In the genomic region with DNA sequence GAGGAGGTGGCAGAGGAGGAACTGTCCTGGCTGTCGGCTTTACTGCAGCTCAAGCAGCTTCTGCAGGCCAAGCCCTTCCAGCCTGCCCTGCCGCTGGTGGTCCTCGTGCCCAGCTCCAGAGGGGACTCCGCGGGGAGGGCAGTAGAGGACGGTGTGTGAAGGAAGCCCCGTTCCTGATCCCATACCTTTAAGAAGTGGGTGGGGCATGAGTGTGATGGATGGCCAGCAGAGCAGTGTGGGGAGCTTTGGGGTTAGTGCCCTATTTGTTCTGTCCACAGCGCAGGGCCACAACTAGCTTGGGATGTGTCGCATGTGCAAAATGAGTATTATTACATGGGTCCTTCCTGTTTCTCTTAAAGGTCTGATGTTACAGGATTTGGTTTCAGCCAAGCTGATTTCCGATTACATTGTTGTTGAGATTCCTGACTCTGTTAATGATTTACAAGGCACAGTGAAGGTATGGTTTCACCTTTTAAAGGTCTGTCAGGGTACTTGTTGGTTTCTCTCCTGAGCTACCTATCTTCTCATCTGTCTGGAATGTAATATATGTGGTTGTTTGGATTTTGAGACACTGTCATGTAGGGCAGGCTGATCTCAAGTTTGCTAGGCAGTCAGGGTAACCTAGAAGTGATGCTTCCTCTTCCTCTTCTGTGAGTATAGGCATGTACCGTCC, we compare ENCODE assay signal across 31 mouse cellular contexts. TPM values are rescaled to one million over a fixed set of nuclear protein-coding genes. Genes with fewer than 3 reads are reported as not detected.
A peak's percentile ranks its signal among the peaks of the same experiment; 100 is the strongest.
DNase-seq lines count a peak whose midpoint lies in the region; ATAC-seq lines count a peak whose summit lies in the region.
"Had no signal": no experiment of that assay in that cellular context is flagged by ENCODE, and none has a peak within 500 bp of the region (broad histone marks: within the 10 kb centered on the region; RNA-seq: fewer than 3 reads in every experiment).

No protein-coding gene starts in this region.

- H3K27me3 ChIP-seq in kidney, embryonic 15.5 days, result no peaks in the 10 kb centered on the region
- H3K27me3 ChIP-seq in intestine, embryonic 14.5 days (replicated peaks; ENCODE audit: control insufficient read depth, insufficient read depth, low read length), result no peaks in the 10 kb centered on the region
- H3K27me3 ChIP-seq in liver, embryonic 15.5 days, result no peaks in the 10 kb centered on the region
- no peaks in the 10 kb centered on the region for H3K27me3 ChIP-seq in stomach, embryonic 14.5 days (ENCODE audit: control insufficient read depth, insufficient read depth, low read length)
- H3K27me3 ChIP-seq in kidney, embryonic 16.5 days (ENCODE audit: insufficient read depth, low read length), result no peaks in the 10 kb centered on the region
- H3K27me3 ChIP-seq: embryonic facial prominence, embryonic 13.5 days; heart, embryonic 13.5 days; limb, embryonic 13.5 days had no signal

- DNase-seq in kidney, postnatal 10 days, result no peak
- DNase-seq in intestine, embryonic 14.5 days (ENCODE audit: low spot score), result no peak
- DNase-seq in embryo, embryonic 9.5 days (ENCODE audit: extremely low spot score), result no peak
- DNase-seq in kidney, adult 18-20 months, result no peak
- DNase-seq: adrenal gland, postnatal 25 days; cerebellum, adult 11-12 months; cerebellum, adult 9-11 months; embryo, embryonic 11 days; heart, postnatal 10 days; kidney, adult 2 months; kidney, postnatal 25 days; lung, adult 18-20 months; lung, postnatal 4 days; right cerebral cortex, adult 18-20 months; spleen, adult 18-20 months had no signal

- no peak overlapping the region for H3K4me2 ChIP-seq in kidney, embryonic 15.5 days
- no peak overlapping the region for H3K4me2 ChIP-seq in intestine, embryonic 14.5 days (ENCODE audit: low read length)
- no peak overlapping the region for H3K4me2 ChIP-seq in liver, embryonic 15.5 days
- H3K4me2 ChIP-seq in stomach, embryonic 14.5 days (replicated peaks; ENCODE audit: low read depth, low read length), result no peak overlapping the region
- H3K4me2 ChIP-seq in kidney, embryonic 16.5 days (replicated peaks; ENCODE audit: low read depth, low read length), result no peak overlapping the region
- H3K4me2 ChIP-seq: embryonic facial prominence, embryonic 13.5 days; heart, embryonic 13.5 days; limb, embryonic 13.5 days had no signal

- no peaks in the 10 kb centered on the region for H3K9me3 ChIP-seq in kidney, embryonic 15.5 days (replicated peaks)
- H3K9me3 ChIP-seq in intestine, embryonic 14.5 days (ENCODE audit: control insufficient read depth, low read length), result no peaks in the 10 kb centered on the region
- H3K9me3 ChIP-seq in liver, embryonic 15.5 days (replicated peaks), result no peaks in the 10 kb centered on the region
- H3K9me3 ChIP-seq in stomach, embryonic 14.5 days (ENCODE audit: control insufficient read depth, low read depth, low read length), result no peaks in the 10 kb centered on the region
- H3K9me3 ChIP-seq in kidney, embryonic 16.5 days (ENCODE audit: low read length), result no peaks in the 10 kb centered on the region
- H3K9me3 ChIP-seq: embryonic facial prominence, embryonic 13.5 days; G1E; heart, embryonic 13.5 days; limb, embryonic 13.5 days had no signal

- peaks cover 94% of the 10 kb centered on the region for H3K36me3 ChIP-seq in kidney, embryonic 15.5 days
- peaks cover 89% of the 10 kb centered on the region for H3K36me3 ChIP-seq in intestine, embryonic 14.5 days (ENCODE audit: control insufficient read depth, insufficient read depth, low read length)
- H3K36me3 ChIP-seq in liver, embryonic 15.5 days (replicated peaks), result peaks cover 86% of the 10 kb centered on the region
- peaks cover 76% of the 10 kb centered on the region for H3K36me3 ChIP-seq in stomach, embryonic 14.5 days (ENCODE audit: control insufficient read depth, insufficient read depth, low read length)
- peaks cover 68% of the 10 kb centered on the region for H3K36me3 ChIP-seq in kidney, embryonic 16.5 days (ENCODE audit: insufficient read depth, low read length)

- no peak overlapping the region for H3K4me3 ChIP-seq in kidney, embryonic 15.5 days (replicated peaks)
- H3K4me3 ChIP-seq in intestine, embryonic 14.5 days (ENCODE audit: low read depth, low read length), result no peak overlapping the region
- H3K4me3 ChIP-seq in liver, embryonic 15.5 days (replicated peaks), result no peak overlapping the region
- H3K4me3 ChIP-seq in stomach, embryonic 14.5 days (ENCODE audit: low read depth, low read length), result no peak overlapping the region
- H3K4me3 ChIP-seq in kidney, embryonic 16.5 days (ENCODE audit: low read length), result no peak overlapping the region
- H3K4me3 ChIP-seq: embryonic facial prominence, embryonic 13.5 days; heart, embryonic 13.5 days; layer of hippocampus, adult 2 months; left cerebral cortex, adult 2 months; limb, embryonic 13.5 days had no signal

- WGBS in kidney, embryonic 15.5 days, result 77% methylated on average over 11 of the region's 11 CpGs
- WGBS in intestine, embryonic 14.5 days, result 77% methylated on average over 11 of the region's 11 CpGs
- WGBS in liver, embryonic 15.5 days (ENCODE audit: insufficient replicate concordance), result 74% methylated on average over 11 of the region's 11 CpGs
- 66% methylated on average over 11 of the region's 11 CpGs for WGBS in stomach, embryonic 14.5 days
- 74% methylated on average over 11 of the region's 11 CpGs for whole genome bisulfite sequencing in kidney, embryonic 16.5 days

- ATAC-seq in kidney, embryonic 15.5 days (replicated peaks; ENCODE audit: low FRiP score), result no peak
- ATAC-seq in intestine, embryonic 14.5 days (replicated peaks; ENCODE audit: low FRiP score, low TSS enrichment, low read depth), result 0 out of 2 replicates have a peak, but pooled peaks have one; percentile 60
- peak; percentile 22; the same call in 1 of the 2 replicates for ATAC-seq in liver, embryonic 15.5 days (ENCODE audit: insufficient read depth)
- ATAC-seq in stomach, embryonic 14.5 days (ENCODE audit: insufficient number of reproducible peaks, insufficient read depth, low FRiP score, low read depth), result 0 out of 2 replicates have a peak, but pooled peaks have one; percentile 28
- ATAC-seq in kidney, embryonic 16.5 days (ENCODE audit: low FRiP score, low TSS enrichment), result no peak
- ATAC-seq: forebrain, embryonic 16.5 days; hindbrain, embryonic 16.5 days; lung, postnatal 0 days; midbrain, embryonic 16.5 days had no signal

- H3K9ac ChIP-seq in kidney, embryonic 15.5 days, result no peak overlapping the region
- no peak overlapping the region for H3K9ac ChIP-seq in intestine, embryonic 14.5 days (ENCODE audit: low read length)
- H3K9ac ChIP-seq in liver, embryonic 15.5 days, result no peak overlapping the region
- no peak overlapping the region for H3K9ac ChIP-seq in stomach, embryonic 14.5 days (replicated peaks; ENCODE audit: low read depth, low read length)
- H3K9ac ChIP-seq in kidney, embryonic 16.5 days (replicated peaks; ENCODE audit: low read length), result no peak overlapping the region
- H3K9ac ChIP-seq: embryonic facial prominence, embryonic 13.5 days; heart, embryonic 13.5 days; limb, embryonic 13.5 days had no signal

- no peaks in the 10 kb centered on the region for H3K4me1 ChIP-seq in kidney, embryonic 15.5 days
- no peaks in the 10 kb centered on the region for H3K4me1 ChIP-seq in intestine, embryonic 14.5 days (replicated peaks; ENCODE audit: control insufficient read depth, insufficient read depth, low read length)
- peaks cover 3% of the 10 kb centered on the region; the same call in 1 of the 2 replicates for H3K4me1 ChIP-seq in liver, embryonic 15.5 days (replicated peaks)
- no peaks in the 10 kb centered on the region for H3K4me1 ChIP-seq in stomach, embryonic 14.5 days (ENCODE audit: control insufficient read depth, insufficient read depth, low read length)
- H3K4me1 ChIP-seq in kidney, embryonic 16.5 days (ENCODE audit: insufficient read depth, low read length), result no peaks in the 10 kb centered on the region
- H3K4me1 ChIP-seq: embryonic facial prominence, embryonic 13.5 days; heart, embryonic 13.5 days; limb, embryonic 13.5 days had no signal

- peak overlapping the region; percentile 10; the same call in 1 of the 2 replicates for H3K27ac ChIP-seq in kidney, embryonic 15.5 days
- no peak overlapping the region for H3K27ac ChIP-seq in intestine, embryonic 14.5 days (ENCODE audit: low read depth)
- H3K27ac ChIP-seq in liver, embryonic 15.5 days (replicated peaks), result no peak overlapping the region
- H3K27ac ChIP-seq in stomach, embryonic 14.5 days (ENCODE audit: low read length), result no peak overlapping the region
- no peak overlapping the region for H3K27ac ChIP-seq in kidney, embryonic 16.5 days (ENCODE audit: low read length)
- H3K27ac ChIP-seq: embryonic facial prominence, embryonic 13.5 days; heart, embryonic 13.5 days; layer of hippocampus, adult 2 months; left cerebral cortex, adult 2 months; limb, embryonic 13.5 days had no signal

RNA-seq across cellular contexts. Expression of a gene that starts 27.0 kb away (rescaled TPM):
- polyA plus RNA-seq in kidney, embryonic 15.5 days (2015; fragmentation: Nextera tagmentation; extraction: Ambion mirVana), result 19.0 and 27.4 TPM in 2 replicates
- 56.3 and 62.4 TPM in 2 replicates for polyA plus RNA-seq in intestine, embryonic 14.5 days (2014; fragmentation: Nextera tagmentation; extraction: Ambion mirVana)
- polyA plus RNA-seq in liver, embryonic 15.5 days (2015; fragmentation: Nextera tagmentation; extraction: Ambion mirVana), result 68.0 and 71.8 TPM in 2 replicates
- polyA plus RNA-seq in stomach, embryonic 14.5 days (2014; fragmentation: Nextera tagmentation; extraction: Ambion mirVana), result 35.0 and 41.4 TPM in 2 replicates
- 23.4 and 26.0 TPM in 2 replicates for polyA plus RNA-seq in kidney, embryonic 16.5 days (2015; fragmentation: Nextera tagmentation; extraction: Ambion mirVana)

RNA-seq across cellular contexts. Expression of a gene that starts 35.5 kb away (rescaled TPM):
- 7.5 and 7.8 TPM in 2 replicates for polyA plus RNA-seq in kidney, embryonic 15.5 days (2015; fragmentation: Nextera tagmentation; extraction: Ambion mirVana)
- polyA plus RNA-seq in intestine, embryonic 14.5 days (2014; fragmentation: Nextera tagmentation; extraction: Ambion mirVana), result 4.7 and 5.4 TPM in 2 replicates
- polyA plus RNA-seq in liver, embryonic 15.5 days (2015; fragmentation: Nextera tagmentation; extraction: Ambion mirVana), result 2.6 and 2.7 TPM in 2 replicates
- polyA plus RNA-seq in stomach, embryonic 14.5 days (2014; fragmentation: Nextera tagmentation; extraction: Ambion mirVana), result 5.6 and 5.8 TPM in 2 replicates
- polyA plus RNA-seq in kidney, embryonic 16.5 days (2015; fragmentation: Nextera tagmentation; extraction: Ambion mirVana), result 7.5 and 7.6 TPM in 2 replicates

RNA-seq across cellular contexts. Expression of a gene that starts 35.7 kb away (rescaled TPM):
- polyA plus RNA-seq in kidney, embryonic 15.5 days (2015; fragmentation: Nextera tagmentation; extraction: Ambion mirVana), result 50.9 and 52.1 TPM in 2 replicates
- 56.2 and 67.8 TPM in 2 replicates for polyA plus RNA-seq in intestine, embryonic 14.5 days (2014; fragmentation: Nextera tagmentation; extraction: Ambion mirVana)
- polyA plus RNA-seq in liver, embryonic 15.5 days (2015; fragmentation: Nextera tagmentation; extraction: Ambion mirVana), result 18.0 and 18.5 TPM in 2 replicates
- 64.6 and 68.5 TPM in 2 replicates for polyA plus RNA-seq in stomach, embryonic 14.5 days (2014; fragmentation: Nextera tagmentation; extraction: Ambion mirVana)
- 50.2 and 61.3 TPM in 2 replicates for polyA plus RNA-seq in kidney, embryonic 16.5 days (2015; fragmentation: Nextera tagmentation; extraction: Ambion mirVana)

RNA-seq across cellular contexts. Expression of a gene that starts 55.5 kb away (rescaled TPM):
- not detected in 2 replicates for polyA plus RNA-seq in kidney, embryonic 15.5 days (2015; fragmentation: Nextera tagmentation; extraction: Ambion mirVana)
- polyA plus RNA-seq in intestine, embryonic 14.5 days (2014; fragmentation: Nextera tagmentation; extraction: Ambion mirVana), result not detected in 2 replicates
- not detected in 2 replicates for polyA plus RNA-seq in liver, embryonic 15.5 days (2015; fragmentation: Nextera tagmentation; extraction: Ambion mirVana)
- polyA plus RNA-seq in stomach, embryonic 14.5 days (2014; fragmentation: Nextera tagmentation; extraction: Ambion mirVana), result not detected in 2 replicates
- polyA plus RNA-seq in kidney, embryonic 16.5 days (2015; fragmentation: Nextera tagmentation; extraction: Ambion mirVana), result not detected in 2 replicates
- polyA plus RNA-seq: embryonic facial prominence, embryonic 13.5 days; forebrain, embryonic 11.5 days; forebrain, embryonic 16.5 days; G1E; heart, embryonic 13.5 days; hindbrain, embryonic 16.5 days; limb, embryonic 13.5 days; midbrain, embryonic 16.5 days; neural tube, embryonic 11.5 days had no signal

RNA-seq across cellular contexts. Expression of a gene that starts 57.7 kb away (rescaled TPM):
- not detected in 2 replicates for polyA plus RNA-seq in kidney, embryonic 15.5 days (2015; fragmentation: Nextera tagmentation; extraction: Ambion mirVana)
- 0.18 TPM in 1 of 2 replicates, not detected in the other for polyA plus RNA-seq in intestine, embryonic 14.5 days (2014; fragmentation: Nextera tagmentation; extraction: Ambion mirVana)
- not detected in 2 replicates for polyA plus RNA-seq in liver, embryonic 15.5 days (2015; fragmentation: Nextera tagmentation; extraction: Ambion mirVana)
- 0.23 TPM in 1 of 2 replicates, not detected in the other for polyA plus RNA-seq in stomach, embryonic 14.5 days (2014; fragmentation: Nextera tagmentation; extraction: Ambion mirVana)
- not detected in 2 replicates for polyA plus RNA-seq in kidney, embryonic 16.5 days (2015; fragmentation: Nextera tagmentation; extraction: Ambion mirVana)
- polyA plus RNA-seq: embryonic facial prominence, embryonic 13.5 days; forebrain, embryonic 11.5 days; G1E; heart, embryonic 13.5 days; hindbrain, embryonic 16.5 days; limb, embryonic 13.5 days; lung, postnatal 0 days; midbrain, embryonic 16.5 days; neural tube, embryonic 11.5 days had no signal

Comparison
In these comparisons a context has a peak if more than half of its experiments do, and no peak if none do; other contexts are left out.
1. ATAC-seq: peak in intestine, embryonic 14.5 days (single experiment), liver, embryonic 15.5 days (single experiment) and stomach, embryonic 14.5 days (single experiment); none in kidney, embryonic 15.5 days (single experiment) and kidney, embryonic 16.5 days (single experiment).